Mouse (Mus musculus): ENCODE measurements around the gene Snai1. TPM values are rescaled to one million over a fixed set of nuclear protein-coding genes. Genes with fewer than 3 reads are reported as not detected.

Gene Snai1
- polyA plus RNA-seq, 1 experiment from 2014 or later: 0.10 TPM

DNA sequence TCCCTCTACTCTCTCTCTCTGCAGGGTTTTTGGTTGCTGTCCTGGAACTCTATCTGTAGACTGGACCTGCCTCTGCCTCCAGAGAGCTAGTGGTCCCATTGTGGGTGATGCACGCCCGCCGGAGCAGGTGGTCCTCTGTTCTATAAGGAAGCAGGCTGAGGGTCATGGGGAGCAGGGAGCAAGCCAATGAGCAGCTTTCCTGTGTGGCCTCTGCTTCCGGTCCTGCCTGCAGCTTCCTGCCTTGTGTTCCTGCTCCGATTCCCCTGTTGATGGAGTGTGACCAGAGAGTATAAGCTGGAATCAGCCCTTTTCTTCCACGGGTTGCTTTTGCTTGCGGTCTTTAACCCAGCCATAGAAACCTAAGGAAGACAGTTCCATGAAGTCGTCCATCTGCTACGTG lies 30.1 kb downstream of the Snai1 start:
- no peak for DNase-seq (ENCODE audit: low read depth, low spot score)
- POLR2A ChIA-PET: no interaction called here
- in situ Hi-C loops (cut with MboI; ENCODE audit: low pct_unique_long_range_greater_than_20kb): no loop called here

GRCm38 (mm10) chr2:167569934-167570651 lies 32.1 kb downstream of the Snai1 start:
- DNase-seq (ENCODE audit: low read depth, low spot score) (peak; percentile 84), ATAC-seq (peak; percentile 37)
- in situ Hi-C loops (cut with MboI; ENCODE audit: low pct_unique_long_range_greater_than_20kb): no loop called here
- H3K27me3 ChIP-seq: no peaks in the 10 kb centered on the region
- ChIA-PET CTCF (interaction anchor here (1.1 kb wide), 1 partner anchor 30 kb away, joined by 3 read pairs; no protein-coding TSS in a partner anchor), POLR2A (interaction anchor here (0.9 kb wide), 1 partner anchor 9 kb away, joined by 3 read pairs; no protein-coding TSS in a partner anchor)
- TF ChIP-seq CTCF (IDR thresholded peaks at IDR 0.05): no peak

More for the DNA sequence above, 30.1 kb downstream of the Snai1 start:
- CTCF ChIA-PET: no interaction called here
- ATAC-seq: no peak
- H3K27me3 ChIP-seq: no peaks in the 10 kb centered on the region
- TF ChIP-seq CTCF (IDR thresholded peaks at IDR 0.05): no peak

DNA sequence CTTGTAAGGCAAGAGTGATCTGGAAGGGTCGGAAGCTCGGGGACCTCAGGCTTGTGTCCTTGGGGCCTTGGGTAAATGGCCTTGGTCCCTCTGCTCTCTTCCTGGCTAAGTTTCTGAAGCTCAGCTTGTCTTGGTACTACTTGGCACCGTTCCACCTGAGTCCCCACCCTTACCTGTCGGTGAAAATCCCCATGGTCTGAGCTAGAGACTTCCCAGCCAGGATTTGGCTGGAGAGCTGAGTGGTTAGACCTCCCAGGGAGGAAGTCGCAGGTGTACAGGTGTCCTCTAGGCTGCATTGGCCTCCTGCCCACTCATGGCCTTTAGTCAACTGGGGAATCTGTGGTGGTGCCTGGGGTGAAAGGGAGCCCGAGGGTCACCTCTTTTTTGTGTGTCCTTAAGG lies 32.8 kb downstream of the Snai1 start:
- DNase-seq (ENCODE audit: low read depth, low spot score) (no peak), ATAC-seq (no peak)
- ChIA-PET CTCF (interaction anchor here (1.1 kb wide), 1 partner anchor 30 kb away, joined by 3 read pairs; no protein-coding TSS in a partner anchor), POLR2A (interaction anchor here (0.9 kb wide), 1 partner anchor 9 kb away, joined by 3 read pairs; no protein-coding TSS in a partner anchor)
- no peak for TF ChIP-seq CTCF (IDR thresholded peaks at IDR 0.05)
- in situ Hi-C loops (cut with MboI; ENCODE audit: low pct_unique_long_range_greater_than_20kb): no loop called here
- H3K27me3 ChIP-seq: no peaks in the 10 kb centered on the region

GRCm38 (mm10) chr2:167571442-167572220 lies 33.6 kb downstream of the Snai1 start:
- DNase-seq (ENCODE audit: low read depth, low spot score) (no peak), ATAC-seq (no peak)
- in situ Hi-C loops (cut with MboI; ENCODE audit: low pct_unique_long_range_greater_than_20kb): no loop called here
- POLR2A ChIA-PET: no interaction called here
- no peak for TF ChIP-seq CTCF (IDR thresholded peaks at IDR 0.05)
- CTCF ChIA-PET: interaction anchor here (1.1 kb wide), 1 partner anchor 29 kb away, joined by 3 read pairs; no protein-coding TSS in a partner anchor
- no peaks in the 10 kb centered on the region for H3K27me3 ChIP-seq

DNA sequence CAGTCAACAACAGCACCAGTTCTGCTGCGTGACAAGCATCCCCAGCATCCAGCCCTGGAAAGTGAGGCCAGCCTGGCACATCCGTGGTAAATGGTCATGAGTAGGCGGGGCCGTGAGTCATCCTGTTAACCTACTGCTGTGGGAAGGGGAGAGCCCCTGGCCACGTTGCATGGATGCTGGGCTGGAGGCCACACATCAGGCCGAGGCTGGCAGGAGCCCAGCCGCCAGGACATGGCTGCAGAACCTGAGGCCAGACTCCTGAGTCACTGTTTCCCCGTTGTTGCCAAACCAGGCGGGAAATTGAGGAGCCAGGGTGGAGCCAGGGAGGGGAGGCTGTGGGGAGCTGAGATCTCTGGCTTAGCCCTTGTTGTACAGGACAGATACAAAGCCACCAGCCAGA lies 36.8 kb downstream of the Snai1 start:
- peak; percentile 73 for ATAC-seq
- TF ChIP-seq CTCF (IDR thresholded peaks at IDR 0.05): no peak
- H3K27me3 ChIP-seq: no peaks in the 10 kb centered on the region
- DNase-seq (ENCODE audit: low read depth, low spot score): peak; percentile 91
- POLR2A ChIA-PET: interaction anchor here (1.5 kb wide), 1 partner anchor 14 kb away, joined by 3 read pairs; no protein-coding TSS in a partner anchor
- in situ Hi-C loops (cut with MboI; ENCODE audit: low pct_unique_long_range_greater_than_20kb): no loop called here
- CTCF ChIA-PET: interaction anchor here (1.3 to 1.8 kb wide), 2 partner anchors 12 to 31 kb away, joined by 4 to 6 read pairs; no protein-coding TSS in a partner anchor

GRCm38 (mm10) chr2:167575581-167575980 lies 37.6 kb downstream of the Snai1 start:
- DNase-seq (ENCODE audit: low read depth, low spot score) (no peak), ATAC-seq (no peak)
- no peak for TF ChIP-seq CTCF (IDR thresholded peaks at IDR 0.05)
- CTCF ChIA-PET: interaction anchor here (1.3 to 1.8 kb wide), 2 partner anchors 11 to 30 kb away, joined by 4 to 6 read pairs; no protein-coding TSS in a partner anchor
- no peaks in the 10 kb centered on the region for H3K27me3 ChIP-seq
- POLR2A ChIA-PET: interaction anchor here (1.5 kb wide), 1 partner anchor 14 kb away, joined by 3 read pairs; no protein-coding TSS in a partner anchor
- in situ Hi-C loops (cut with MboI; ENCODE audit: low pct_unique_long_range_greater_than_20kb): no loop called here

GRCm38 (mm10) chr2:167576121-167576620 lies 38.2 kb downstream of the Snai1 start:
- H3K27me3 ChIP-seq: no peaks in the 10 kb centered on the region
- DNase-seq (ENCODE audit: low read depth, low spot score) (no peak), ATAC-seq (no peak)
- TF ChIP-seq CTCF (IDR thresholded peaks at IDR 0.05): no peak
- CTCF ChIA-PET: interaction anchor here (1.8 kb wide), 1 partner anchor 29 kb away, joined by 6 read pairs; no protein-coding TSS in a partner anchor
- POLR2A ChIA-PET: no interaction called here
- in situ Hi-C loops (cut with MboI; ENCODE audit: low pct_unique_long_range_greater_than_20kb): no loop called here

- ChIA-PET POLR2A (no interaction called here), CTCF (interaction anchor here (1.6 kb wide), 1 partner anchor 9 kb away, joined by 4 read pairs; no protein-coding TSS in a partner anchor)
- no peaks in the 10 kb centered on the region for H3K27me3 ChIP-seq
- DNase-seq (ENCODE audit: low read depth, low spot score): no peak
- no peak for TF ChIP-seq CTCF (IDR thresholded peaks at IDR 0.05)
- ATAC-seq: no peak
- in situ Hi-C loops (cut with MboI; ENCODE audit: low pct_unique_long_range_greater_than_20kb): no loop called here
Measured at GRCm38 (mm10) chr2:167577186-167577785, 39.3 kb downstream of the Snai1 start.

DNA sequence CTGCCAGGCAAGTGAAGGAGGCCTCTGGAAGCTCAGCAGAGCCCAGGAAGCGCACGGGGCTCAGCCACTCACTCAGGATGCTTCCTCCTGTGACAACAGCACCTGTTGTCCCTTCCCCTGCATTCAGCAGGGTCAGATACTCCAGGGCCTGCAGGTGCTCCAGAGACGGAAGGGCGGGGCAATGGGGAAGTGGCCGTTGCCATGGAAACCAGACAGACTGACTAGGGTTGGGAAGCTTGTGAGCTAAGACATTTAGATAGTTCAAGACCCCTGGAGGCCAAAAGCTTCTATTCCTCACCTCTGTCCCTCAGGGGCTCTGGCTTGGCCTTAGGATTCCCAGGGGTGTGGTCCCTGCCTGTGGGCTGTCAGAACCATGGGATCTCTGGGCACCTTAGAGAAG lies 40.5 kb downstream of the Snai1 start:
- ChIA-PET CTCF (no interaction called here), POLR2A (no interaction called here)
- H3K27me3 ChIP-seq: no peaks in the 10 kb centered on the region
- in situ Hi-C loops (cut with MboI; ENCODE audit: low pct_unique_long_range_greater_than_20kb): no loop called here
- DNase-seq (ENCODE audit: low read depth, low spot score) (no peak), ATAC-seq (no peak)
- no peak for TF ChIP-seq CTCF (IDR thresholded peaks at IDR 0.05)

Data from Patski (cell line).